In genomic region chr7:135065301-135065700, GRCm38 (mm10) we compare ENCODE assay signal across 22 mouse cellular contexts.
A peak's percentile ranks its signal among the peaks of the same experiment; 100 is the strongest.
DNase-seq lines count a peak whose midpoint lies in the region; ATAC-seq and TF ChIP-seq lines count a peak whose summit lies in the region.
"Had no signal": no experiment of that assay in that cellular context is flagged by ENCODE, and none has a peak within 500 bp of the region (broad histone marks: within the 10 kb centered on the region; RNA-seq: fewer than 3 reads in every experiment).

No protein-coding gene starts in this region.

- no peaks in the 10 kb centered on the region for H3K27me3 ChIP-seq in midbrain, embryonic 14.5 days (ENCODE audit: control insufficient read depth, insufficient read depth, low read length)
- no peaks in the 10 kb centered on the region; the same call in 1 of the 2 replicates for H3K27me3 ChIP-seq in midbrain, postnatal 0 days (ENCODE audit: insufficient read depth, low read length)
- H3K27me3 ChIP-seq: embryonic facial prominence, embryonic 12.5 days; forebrain, embryonic 12.5 days; heart, embryonic 13.5 days; hindbrain, embryonic 12.5 days had no signal

- peaks cover 5% of the 10 kb centered on the region; the same call in 1 of the 2 replicates for H3K9me3 ChIP-seq in midbrain, embryonic 14.5 days (ENCODE audit: control insufficient read depth, low read length)
- H3K9me3 ChIP-seq in midbrain, postnatal 0 days (ENCODE audit: low read length) = no peaks in the 10 kb centered on the region; the same call in 1 of the 2 replicates
- H3K9me3 ChIP-seq: embryonic facial prominence, embryonic 12.5 days had no signal

- H3K9ac ChIP-seq in midbrain, embryonic 14.5 days (replicated peaks; ENCODE audit: low read length) = no peak overlapping the region; the same call in 1 of the 2 replicates
- H3K9ac ChIP-seq in midbrain, postnatal 0 days (replicated peaks; ENCODE audit: low read length, poor library complexity, severe bottlenecking) = no peak overlapping the region
- H3K9ac ChIP-seq: embryonic facial prominence, embryonic 12.5 days; forebrain, embryonic 12.5 days; forebrain, postnatal 0 days; heart, embryonic 13.5 days; hindbrain, embryonic 12.5 days had no signal

- no peaks in the 10 kb centered on the region for H3K36me3 ChIP-seq in midbrain, embryonic 14.5 days (ENCODE audit: control insufficient read depth, insufficient read depth, low read length)
- no peaks in the 10 kb centered on the region for H3K36me3 ChIP-seq in midbrain, postnatal 0 days (ENCODE audit: insufficient read depth, low read length)
- H3K36me3 ChIP-seq: hindbrain, embryonic 12.5 days had no signal

- H3K27ac ChIP-seq in midbrain, embryonic 14.5 days (replicated peaks; ENCODE audit: low read depth, low read length) = no peak overlapping the region
- no peak overlapping the region for H3K27ac ChIP-seq in midbrain, postnatal 0 days (ENCODE audit: low read depth, low read length)
- H3K27ac ChIP-seq: embryonic facial prominence, embryonic 12.5 days; forebrain, embryonic 12.5 days; heart, adult 2 months; heart, embryonic 13.5 days; hindbrain, embryonic 12.5 days; hindbrain, postnatal 0 days had no signal

- no peak overlapping the region for H3K4me2 ChIP-seq in midbrain, embryonic 14.5 days (ENCODE audit: low read length)
- H3K4me2 ChIP-seq in midbrain, postnatal 0 days (ENCODE audit: low read depth, low read length, poor library complexity, severe bottlenecking) = no peak overlapping the region
- H3K4me2 ChIP-seq: embryonic facial prominence, embryonic 12.5 days; forebrain, embryonic 12.5 days; heart, embryonic 13.5 days; hindbrain, embryonic 12.5 days had no signal

- H3K4me1 ChIP-seq in midbrain, embryonic 14.5 days (ENCODE audit: control insufficient read depth, insufficient read depth, low read length) = no peaks in the 10 kb centered on the region
- no peaks in the 10 kb centered on the region for H3K4me1 ChIP-seq in midbrain, postnatal 0 days (ENCODE audit: insufficient read depth, low read length)
- H3K4me1 ChIP-seq: embryonic facial prominence, embryonic 12.5 days; heart, embryonic 13.5 days; hindbrain, embryonic 12.5 days had no signal

- TF ChIP-seq CTCF in midbrain, postnatal 0 days (IDR thresholded peaks at IDR 0.05) = no peak

- no peak for ATAC-seq in midbrain, embryonic 14.5 days (ENCODE audit: low FRiP score, low TSS enrichment)
- no peak for ATAC-seq in midbrain, postnatal 0 days (ENCODE audit: low FRiP score)
- ATAC-seq in activated CD4-positive, CD25-positive, alpha-beta regulatory T cell, adult 4 months = no peak
- ATAC-seq in CD4-positive, CD25-positive, alpha-beta regulatory T cell, adult 4 months = no peak
- ATAC-seq: forebrain, postnatal 0 days; hindbrain, postnatal 0 days had no signal

- 17% methylated on average over 5 of the region's 5 CpGs for WGBS in midbrain, embryonic 14.5 days
- WGBS in midbrain, postnatal 0 days = 29% methylated on average over 5 of the region's 5 CpGs

- DNase-seq in embryo, embryonic 10 days (ENCODE audit: low spot score) = peak; percentile 16
- no peak for DNase-seq in embryo, embryonic 11 days
- DNase-seq in midbrain, embryonic 14.5 days = peak; percentile 44
- DNase-seq in midbrain, postnatal 0 days (ENCODE audit: low spot score) = no peak
- peak; percentile 55 for DNase-seq in retina, embryonic 14.5 days (ENCODE audit: low spot score)
- DNase-seq: adrenal gland, adult 8-10 months; adrenal gland, postnatal 36 days; B cell, adult 2 months; cerebellum, adult 2 months; cerebellum, postnatal 25 days; forebrain, postnatal 0 days; gastrocnemius, postnatal 14 days; heart, adult 2 months; heart, postnatal 36 days; kidney, adult 18-20 months had no signal

- H3K4me3 ChIP-seq in midbrain, embryonic 14.5 days (replicated peaks; ENCODE audit: low read depth, low read length) = no peak overlapping the region
- H3K4me3 ChIP-seq in midbrain, postnatal 0 days (ENCODE audit: low read depth, low read length) = no peak overlapping the region
- H3K4me3 ChIP-seq: embryonic facial prominence, embryonic 12.5 days; forebrain, embryonic 12.5 days; heart, adult 2 months; heart, embryonic 13.5 days; hindbrain, embryonic 12.5 days had no signal

Comparison
In these comparisons a context has a peak if more than half of its experiments do, and no peak if none do; other contexts are left out.
1. DNase-seq: peak in embryo, embryonic 10 days (single experiment), midbrain, embryonic 14.5 days (single experiment) and retina, embryonic 14.5 days (single experiment); none in embryo, embryonic 11 days (single experiment) and midbrain, postnatal 0 days (single experiment).